Mouse (Mus musculus) liver, adult 2 months (tissue): ENCODE measurements at regions not wholly inside any gene's neighbourhood (a gene's known extent, or its start where the extent isn't known, plus 50 kb on each side); places are given as distances from the start of the nearest gene placed in this dataset.

ENCODE experiments used
- CTCF ChIP-seq: fragments of 200-500 bp; IDR thresholded peaks from 2 replicates; pipeline ENCODE4 v1.5.1; 2011; ENCODE audit warnings: low read depth, low read length, control low read depth
- POLR2A ChIP-seq: fragments of 200-500 bp; IDR thresholded peaks from 2 replicates; pipeline ENCODE4 v1.6.1; 2011; ENCODE audit warnings: low read length, control low read depth; ENCODE audit not compliant: insufficient read depth; ENCODE audit errors: extremely low read depth

DNA sequence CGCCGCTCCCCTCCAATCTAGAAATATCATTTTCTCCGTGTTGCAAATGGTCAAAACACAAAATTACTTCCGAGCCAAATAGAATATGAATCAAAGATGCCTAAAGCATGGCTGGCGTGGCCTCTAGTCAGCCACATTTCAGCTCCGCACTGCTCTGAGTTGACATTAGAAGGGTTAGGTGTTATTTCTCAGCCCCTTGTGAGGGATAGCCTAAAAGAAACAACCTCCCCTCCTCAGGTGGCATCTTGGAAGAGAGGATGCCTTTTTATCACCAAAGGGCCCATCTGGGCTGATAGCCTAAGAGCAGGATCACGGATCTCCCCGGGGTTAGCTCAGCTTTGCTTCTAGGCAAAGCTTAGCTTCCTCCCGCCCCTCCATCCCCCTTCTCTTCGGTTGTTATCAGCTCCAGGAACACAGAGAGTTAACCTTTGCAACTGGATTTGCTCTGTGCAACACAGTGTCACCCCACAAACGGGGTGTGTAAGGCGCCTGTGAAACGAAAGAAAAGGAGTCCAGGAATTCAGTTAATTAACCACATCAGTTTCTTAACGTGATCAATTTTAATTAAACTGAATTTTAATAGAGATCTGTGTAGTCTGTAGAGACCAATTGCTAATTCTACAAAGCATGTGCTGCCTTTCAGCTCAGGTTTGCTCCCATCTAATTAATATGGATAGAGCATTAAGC lies 180.6 kb upstream of the Mpped2 start:
- no peak for TF ChIP-seq POLR2A
- no peak for TF ChIP-seq CTCF
